Mouse (Mus musculus) WW6 (cell line): ENCODE measurements around the gene Birc5.
"Not testable (repeated sequence)": the region's sequence is repeated elsewhere in the genome, so short reads cannot be mapped to it uniquely, and the experiment has no call there.

Experiments used
- DNase-seq: peaks from one replicate; pipeline ENCODE4 v3.0.0-alpha.2; 2013; ENCODE audit warnings: low read depth, low spot score

Birc5 gene

GRCm38 (mm10) chr11:117826916-117827315 lies 22.1 kb upstream of the Birc5 start:
- DNase-seq = no peak

- DNase-seq = no peak
Observed at GRCm38 (mm10) chr11:117827386-117827785, 21.7 kb upstream of the Birc5 start.

GRCm38 (mm10) chr11:117828149-117828887 lies 20.7 kb upstream of the Birc5 start:
- DNase-seq = no peak

- no peak for DNase-seq
Observed at GRCm38 (mm10) chr11:117828888-117829604, 20.0 kb upstream of the Birc5 start.

- no peak for DNase-seq
Observed at GRCm38 (mm10) chr11:117829671-117830215, 19.3 kb upstream of the Birc5 start.

- no peak for DNase-seq
Observed at GRCm38 (mm10) chr11:117830401-117830800, 18.6 kb upstream of the Birc5 start.

- DNase-seq = peak; percentile 97
Observed at GRCm38 (mm10) chr11:117832086-117832969, 16.7 kb upstream of the Birc5 start.

GRCm38 (mm10) chr11:117833509-117833908 lies 15.5 kb upstream of the Birc5 start:
- DNase-seq = not testable (repeated sequence)

GRCm38 (mm10) chr11:117834086-117834485 lies 15.0 kb upstream of the Birc5 start:
- no peak for DNase-seq

GRCm38 (mm10) chr11:117836306-117836705 lies 12.7 kb upstream of the Birc5 start:
- peak; percentile 73 for DNase-seq

- no peak for DNase-seq
Observed at GRCm38 (mm10) chr11:117838572-117838971, 10.5 kb upstream of the Birc5 start.

- no peak for DNase-seq
Observed at GRCm38 (mm10) chr11:117839021-117839420, 10.0 kb upstream of the Birc5 start.

- DNase-seq = no peak
Observed at GRCm38 (mm10) chr11:117840910-117841309, 8.1 kb upstream of the Birc5 start.

GRCm38 (mm10) chr11:117843434-117843833 lies 5.6 kb upstream of the Birc5 start:
- no peak for DNase-seq

- DNase-seq = no peak
Observed at GRCm38 (mm10) chr11:117844997-117845396, 4.1 kb upstream of the Birc5 start.

- DNase-seq = no peak
Observed at GRCm38 (mm10) chr11:117845651-117846050, 3.4 kb upstream of the Birc5 start.

GRCm38 (mm10) chr11:117846640-117847039 lies 2.4 kb upstream of the Birc5 start:
- no peak for DNase-seq

- no peak for DNase-seq
Observed at GRCm38 (mm10) chr11:117847593-117848215, 1.3 kb upstream of the Birc5 start.

GRCm38 (mm10) chr11:117848271-117848984 lies 623 bp upstream of the Birc5 start:
- DNase-seq = no peak

GRCm38 (mm10) chr11:117852875-117853274 lies 3.8 kb downstream of the Birc5 start:
- DNase-seq = no peak

GRCm38 (mm10) chr11:117854241-117854640 lies 5.2 kb downstream of the Birc5 start:
- DNase-seq = no peak
